Mouse (Mus musculus): ENCODE data around the gene Adamtsl5. TPM values are rescaled to one million over a fixed set of nuclear protein-coding genes. Genes with fewer than 3 reads are reported as not detected.

The Adamtsl5 gene
- polyA plus RNA-seq, 1 experiment = 27.2 TPM

DNA sequence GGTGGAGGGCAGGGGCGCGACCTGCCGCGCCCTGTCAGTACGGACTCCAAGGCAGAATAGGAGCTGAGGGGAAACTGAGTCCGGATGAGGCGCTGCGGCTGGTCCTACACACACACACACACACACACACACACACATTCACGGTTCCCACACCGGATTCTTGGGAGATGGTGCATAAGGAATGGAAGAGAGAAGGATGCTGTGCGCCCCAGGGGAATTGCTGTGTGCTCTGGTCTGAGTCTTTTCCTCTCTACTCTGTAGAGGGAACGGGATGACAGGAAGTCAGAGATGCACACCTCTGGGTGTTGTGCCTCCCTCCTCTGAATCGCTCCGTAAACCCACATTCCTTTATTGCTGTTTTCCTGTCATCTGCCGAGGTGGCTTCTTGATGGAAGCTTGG lies 48.9 kb downstream of the Adamtsl5 start:
- Histone ChIP-seq H3K4me1 (peaks cover 90% of the 10 kb centered on the region), H3K36me3 (replicated peaks; ENCODE audit: low read length) (peaks cover 8% of the 10 kb centered on the region), H3K9me3 (no peaks in the 10 kb centered on the region), H3K4me3 (replicated peaks) (no peak overlapping the region), H3K27me3 (replicated peaks) (peaks cover 51% of the 10 kb centered on the region)
- no peak for TF ChIP-seq GATA1 (IDR thresholded peaks at IDR 0.05; ENCODE audit: borderline replicate concordance, low read length)
- TF ChIP-seq FLI1 (IDR thresholded peaks at IDR 0.05; ENCODE audit: low read length) = no peak

DNA sequence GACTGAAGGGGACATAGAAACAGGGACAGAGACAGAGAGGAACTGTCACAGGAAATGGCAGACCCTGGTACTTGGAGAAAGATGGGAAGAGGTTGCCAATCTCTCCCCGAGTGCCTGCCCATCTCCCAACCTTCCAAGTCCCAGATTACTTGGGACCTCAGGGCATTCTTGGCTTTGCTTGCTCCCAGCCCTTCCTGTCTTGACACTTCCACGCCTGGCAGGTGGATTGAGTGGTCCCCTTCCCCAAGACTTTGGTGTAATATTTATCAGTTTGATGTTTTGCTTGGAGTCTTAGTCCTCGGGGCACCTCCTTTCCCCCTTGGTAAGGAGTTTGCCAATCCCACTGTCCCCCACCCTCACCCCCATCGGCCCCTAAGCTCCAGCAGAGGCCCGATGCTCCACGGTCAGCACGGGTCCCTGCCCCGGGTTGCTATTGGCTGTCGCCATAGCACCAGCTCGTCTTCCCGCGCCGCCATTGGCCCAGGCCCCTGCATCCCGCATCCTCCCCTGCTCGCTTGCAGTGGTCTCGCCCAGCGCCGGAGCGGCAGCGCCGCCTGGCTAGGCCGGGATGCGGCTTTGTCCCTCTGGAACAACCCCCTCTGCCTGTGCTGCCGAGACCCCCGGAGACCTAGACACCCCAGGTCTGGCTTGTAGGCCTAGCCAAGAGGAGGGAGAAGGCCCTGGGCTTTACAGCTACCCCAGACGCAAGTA lies 49.5 kb downstream of the Adamtsl5 start:
- Histone ChIP-seq H3K36me3 (replicated peaks; ENCODE audit: low read length) (peaks cover 14% of the 10 kb centered on the region), H3K27me3 (replicated peaks) (peaks cover 51% of the 10 kb centered on the region), H3K4me1 (peaks cover 90% of the 10 kb centered on the region), H3K9me3 (no peaks in the 10 kb centered on the region), H3K4me3 (replicated peaks) (no peak overlapping the region)
- no peak for TF ChIP-seq FLI1 (IDR thresholded peaks at IDR 0.05; ENCODE audit: low read length)
- no peak for TF ChIP-seq GATA1 (IDR thresholded peaks at IDR 0.05; ENCODE audit: borderline replicate concordance, low read length)

GRCm38 (mm10) chr10:80297526-80298133 lies 50.6 kb downstream of the Adamtsl5 start:
- Histone ChIP-seq H3K4me3 (replicated peaks) (peak overlapping the region; percentile 82), H3K27me3 (replicated peaks) (peaks cover 51% of the 10 kb centered on the region), H3K36me3 (replicated peaks; ENCODE audit: low read length) (peaks cover 21% of the 10 kb centered on the region), H3K4me1 (peaks cover 93% of the 10 kb centered on the region), H3K9me3 (no peaks in the 10 kb centered on the region)
- no peak for TF ChIP-seq FLI1 (IDR thresholded peaks at IDR 0.05; ENCODE audit: low read length)
- no peak for TF ChIP-seq GATA1 (IDR thresholded peaks at IDR 0.05; ENCODE audit: borderline replicate concordance, low read length)

- H3K27me3 ChIP-seq (replicated peaks) = peaks cover 45% of the 10 kb centered on the region
Observed at GRCm38 (mm10) chr10:80296824-80297223, 51.4 kb downstream of the Adamtsl5 start.

GRCm38 (mm10) chr10:80295618-80296425 lies 52.4 kb downstream of the Adamtsl5 start, which contains the start of gene Apc2:
Apc2 (plus strand) TSS chr10:80295977.
- H3K9me3 ChIP-seq = no peaks in the 10 kb centered on the region
- TF ChIP-seq FLI1 (IDR thresholded peaks at IDR 0.05; ENCODE audit: low read length) (no peak), GATA1 (IDR thresholded peaks at IDR 0.05; ENCODE audit: borderline replicate concordance, low read length) (no peak)
- peaks cover 35% of the 10 kb centered on the region for H3K27me3 ChIP-seq (replicated peaks)
- peaks cover 21% of the 10 kb centered on the region for H3K36me3 ChIP-seq (replicated peaks; ENCODE audit: low read length)
- H3K4me1 ChIP-seq = peaks cover 81% of the 10 kb centered on the region
- H3K4me3 ChIP-seq (replicated peaks) = peak within 1 kb of the TSS; percentile 90

More at GRCm38 (mm10) chr10:80296824-80297223, 51.4 kb downstream of the Adamtsl5 start:
- Histone ChIP-seq H3K4me1 (peaks cover 88% of the 10 kb centered on the region), H3K9me3 (no peaks in the 10 kb centered on the region), H3K4me3 (replicated peaks) (peak overlapping the region; percentile 82), H3K36me3 (replicated peaks; ENCODE audit: low read length) (peaks cover 21% of the 10 kb centered on the region)
- TF ChIP-seq GATA1 (IDR thresholded peaks at IDR 0.05; ENCODE audit: borderline replicate concordance, low read length) = no peak
- no peak for TF ChIP-seq FLI1 (IDR thresholded peaks at IDR 0.05; ENCODE audit: low read length)

- peak overlapping the region; percentile 29 for H3K4me3 ChIP-seq (replicated peaks)
- peaks cover 21% of the 10 kb centered on the region for H3K36me3 ChIP-seq (replicated peaks; ENCODE audit: low read length)
- peaks cover 75% of the 10 kb centered on the region for H3K4me1 ChIP-seq
- H3K27me3 ChIP-seq (replicated peaks) = peaks cover 25% of the 10 kb centered on the region
- H3K9me3 ChIP-seq = no peaks in the 10 kb centered on the region
- no peak for TF ChIP-seq FLI1 (IDR thresholded peaks at IDR 0.05; ENCODE audit: low read length)
- no peak for TF ChIP-seq GATA1 (IDR thresholded peaks at IDR 0.05; ENCODE audit: borderline replicate concordance, low read length)
Observed at GRCm38 (mm10) chr10:80294788-80295303, 53.4 kb downstream of the Adamtsl5 start.

- Histone ChIP-seq H3K4me1 (peaks cover 70% of the 10 kb centered on the region), H3K9me3 (no peaks in the 10 kb centered on the region), H3K4me3 (replicated peaks) (peak overlapping the region; percentile 64), H3K27me3 (replicated peaks) (peaks cover 20% of the 10 kb centered on the region), H3K36me3 (replicated peaks; ENCODE audit: low read length) (peaks cover 24% of the 10 kb centered on the region)
- no peak for TF ChIP-seq GATA1 (IDR thresholded peaks at IDR 0.05; ENCODE audit: borderline replicate concordance, low read length)
- no peak for TF ChIP-seq FLI1 (IDR thresholded peaks at IDR 0.05; ENCODE audit: low read length)
Observed at GRCm38 (mm10) chr10:80294311-80294710, 53.9 kb downstream of the Adamtsl5 start.

DNA sequence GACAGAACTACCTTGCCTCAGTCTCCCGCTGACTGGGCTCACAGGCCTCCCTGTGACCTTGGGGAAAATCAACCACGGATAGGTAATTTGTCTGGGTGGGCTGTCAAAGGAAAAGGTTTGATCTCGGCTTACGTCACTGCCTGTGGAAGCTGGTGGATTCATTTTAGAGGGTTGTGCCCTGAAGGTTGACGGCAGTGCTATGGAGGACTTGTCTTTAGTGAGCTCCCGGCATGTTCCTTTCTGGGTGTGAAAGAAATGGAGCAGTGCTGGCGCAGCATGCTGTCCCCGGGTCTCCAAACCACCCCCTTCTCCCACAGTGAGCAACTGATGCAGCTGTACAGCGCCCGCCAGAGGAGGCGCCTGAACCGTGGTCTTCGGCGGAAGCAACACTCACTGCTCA lies 54.9 kb downstream of the Adamtsl5 start:
- no peak for TF ChIP-seq FLI1 (IDR thresholded peaks at IDR 0.05; ENCODE audit: low read length)
- no peak for TF ChIP-seq GATA1 (IDR thresholded peaks at IDR 0.05; ENCODE audit: borderline replicate concordance, low read length)
- Histone ChIP-seq H3K36me3 (replicated peaks; ENCODE audit: low read length) (peaks cover 33% of the 10 kb centered on the region), H3K4me3 (replicated peaks) (peak overlapping the region; percentile 95), H3K4me1 (peaks cover 65% of the 10 kb centered on the region), H3K27me3 (replicated peaks) (peaks cover 10% of the 10 kb centered on the region), H3K9me3 (no peaks in the 10 kb centered on the region)

Measured in megakaryocyte, embryonic 14.5 days (primary cell).